Mouse (Mus musculus): ENCODE data around the gene 1700028J19Rik. TPM values are rescaled to one million over a fixed set of nuclear protein-coding genes. Genes with fewer than 3 reads are reported as not detected.

Gene 1700028J19Rik
- polyA plus RNA-seq, 1 experiment: 2.2 TPM

GRCm38 (mm10) chr7:44276461-44277249 lies 30.2 kb upstream of the 1700028J19Rik start:
- TF ChIP-seq CTCF (IDR thresholded peaks at IDR 0.05; ENCODE audit: borderline replicate concordance, insufficient read depth, low read depth, low read length): no peak
- no peak for TF ChIP-seq POLR2A (IDR thresholded peaks at IDR 0.05; ENCODE audit: borderline replicate concordance, insufficient read depth, low read length)
- no peak for DNase-seq
- Histone ChIP-seq H3K4me3 (replicated peaks; ENCODE audit: insufficient read depth, low read depth, low read length) (no peak overlapping the region), H3K27me3 (ENCODE audit: control insufficient read depth, insufficient read depth, low read length) (no peaks in the 10 kb centered on the region), H3K4me1 (ENCODE audit: control insufficient read depth, insufficient read depth, low read length) (no peaks in the 10 kb centered on the region), H3K27ac (ENCODE audit: insufficient read depth, low read length) (no peak overlapping the region)
- WGBS: 71% methylated on average over 10 of the region's 10 CpGs

GRCm38 (mm10) chr7:44275546-44275945 lies 29.1 kb upstream of the 1700028J19Rik start:
- H3K4me3 ChIP-seq (replicated peaks; ENCODE audit: insufficient read depth, low read depth, low read length): no peak overlapping the region
- DNase-seq: no peak
- H3K27ac ChIP-seq (ENCODE audit: insufficient read depth, low read length): no peak overlapping the region
- H3K4me1 ChIP-seq (ENCODE audit: control insufficient read depth, insufficient read depth, low read length): no peaks in the 10 kb centered on the region
- WGBS: 71% methylated on average over 3 of the region's 3 CpGs
- peak; percentile 8; the same call in 1 of the 2 replicates for TF ChIP-seq CTCF (IDR thresholded peaks at IDR 0.05; ENCODE audit: borderline replicate concordance, insufficient read depth, low read depth, low read length)
- TF ChIP-seq POLR2A (IDR thresholded peaks at IDR 0.05; ENCODE audit: borderline replicate concordance, insufficient read depth, low read length): no peak
- H3K27me3 ChIP-seq (ENCODE audit: control insufficient read depth, insufficient read depth, low read length): no peaks in the 10 kb centered on the region

GRCm38 (mm10) chr7:44274096-44274495 lies 27.6 kb upstream of the 1700028J19Rik start:
- Histone ChIP-seq H3K27ac (ENCODE audit: insufficient read depth, low read length) (no peak overlapping the region), H3K4me3 (replicated peaks; ENCODE audit: insufficient read depth, low read depth, low read length) (no peak overlapping the region), H3K27me3 (ENCODE audit: control insufficient read depth, insufficient read depth, low read length) (no peaks in the 10 kb centered on the region), H3K4me1 (ENCODE audit: control insufficient read depth, insufficient read depth, low read length) (no peaks in the 10 kb centered on the region)
- DNase-seq: no peak
- TF ChIP-seq CTCF (IDR thresholded peaks at IDR 0.05; ENCODE audit: borderline replicate concordance, insufficient read depth, low read depth, low read length): no peak
- no peak for TF ChIP-seq POLR2A (IDR thresholded peaks at IDR 0.05; ENCODE audit: borderline replicate concordance, insufficient read depth, low read length)
- 67% methylated on average over 11 of the region's 11 CpGs for WGBS

- Histone ChIP-seq H3K27me3 (ENCODE audit: control insufficient read depth, insufficient read depth, low read length) (no peaks in the 10 kb centered on the region), H3K4me1 (ENCODE audit: control insufficient read depth, insufficient read depth, low read length) (no peaks in the 10 kb centered on the region), H3K4me3 (replicated peaks; ENCODE audit: insufficient read depth, low read depth, low read length) (no peak overlapping the region), H3K27ac (ENCODE audit: insufficient read depth, low read length) (no peak overlapping the region)
- WGBS: 55% methylated on average over 7 of the region's 7 CpGs
- no peak for DNase-seq
- TF ChIP-seq CTCF (IDR thresholded peaks at IDR 0.05; ENCODE audit: borderline replicate concordance, insufficient read depth, low read depth, low read length): no peak
Measured at GRCm38 (mm10) chr7:44273446-44273845, 27.0 kb upstream of the 1700028J19Rik start.

GRCm38 (mm10) chr7:44272546-44272945 lies 26.1 kb upstream of the 1700028J19Rik start:
- DNase-seq: no peak
- no peak overlapping the region for H3K4me3 ChIP-seq (replicated peaks; ENCODE audit: insufficient read depth, low read depth, low read length)
- no peak overlapping the region for H3K27ac ChIP-seq (ENCODE audit: insufficient read depth, low read length)
- no peaks in the 10 kb centered on the region for H3K4me1 ChIP-seq (ENCODE audit: control insufficient read depth, insufficient read depth, low read length)
- TF ChIP-seq POLR2A (IDR thresholded peaks at IDR 0.05; ENCODE audit: borderline replicate concordance, insufficient read depth, low read length) (no peak), CTCF (IDR thresholded peaks at IDR 0.05; ENCODE audit: borderline replicate concordance, insufficient read depth, low read depth, low read length) (no peak)
- H3K27me3 ChIP-seq (ENCODE audit: control insufficient read depth, insufficient read depth, low read length): no peaks in the 10 kb centered on the region
- 89% methylated on average over 7 of the region's 7 CpGs for WGBS

GRCm38 (mm10) chr7:44271309-44271708 lies 24.8 kb upstream of the 1700028J19Rik start:
- DNase-seq: no peak
- no peaks in the 10 kb centered on the region for H3K4me1 ChIP-seq (ENCODE audit: control insufficient read depth, insufficient read depth, low read length)
- H3K27me3 ChIP-seq (ENCODE audit: control insufficient read depth, insufficient read depth, low read length): no peaks in the 10 kb centered on the region
- TF ChIP-seq CTCF (IDR thresholded peaks at IDR 0.05; ENCODE audit: borderline replicate concordance, insufficient read depth, low read depth, low read length) (no peak), POLR2A (IDR thresholded peaks at IDR 0.05; ENCODE audit: borderline replicate concordance, insufficient read depth, low read length) (no peak)
- WGBS: 66% methylated on average over 2 of the region's 2 CpGs
- no peak overlapping the region for H3K27ac ChIP-seq (ENCODE audit: insufficient read depth, low read length)
- H3K4me3 ChIP-seq (replicated peaks; ENCODE audit: insufficient read depth, low read depth, low read length): no peak overlapping the region

GRCm38 (mm10) chr7:44269397-44269796 lies 22.9 kb upstream of the 1700028J19Rik start:
- no peak for TF ChIP-seq POLR2A (IDR thresholded peaks at IDR 0.05; ENCODE audit: borderline replicate concordance, insufficient read depth, low read length)
- TF ChIP-seq CTCF (IDR thresholded peaks at IDR 0.05; ENCODE audit: borderline replicate concordance, insufficient read depth, low read depth, low read length): no peak
- H3K4me1 ChIP-seq (ENCODE audit: control insufficient read depth, insufficient read depth, low read length): no peaks in the 10 kb centered on the region
- H3K27me3 ChIP-seq (ENCODE audit: control insufficient read depth, insufficient read depth, low read length): no peaks in the 10 kb centered on the region
- WGBS: 98% methylated on average over 2 of the region's 2 CpGs
- no peak overlapping the region for H3K4me3 ChIP-seq (replicated peaks; ENCODE audit: insufficient read depth, low read depth, low read length)
- no peak overlapping the region for H3K27ac ChIP-seq (ENCODE audit: insufficient read depth, low read length)
- no peak for DNase-seq

- H3K4me1 ChIP-seq (ENCODE audit: control insufficient read depth, insufficient read depth, low read length): no peaks in the 10 kb centered on the region
- no peaks in the 10 kb centered on the region for H3K27me3 ChIP-seq (ENCODE audit: control insufficient read depth, insufficient read depth, low read length)
- 81% methylated on average over 11 of the region's 11 CpGs for WGBS
- no peak for DNase-seq
- H3K27ac ChIP-seq (ENCODE audit: insufficient read depth, low read length): no peak overlapping the region
- TF ChIP-seq POLR2A (IDR thresholded peaks at IDR 0.05; ENCODE audit: borderline replicate concordance, insufficient read depth, low read length) (no peak), CTCF (IDR thresholded peaks at IDR 0.05; ENCODE audit: borderline replicate concordance, insufficient read depth, low read depth, low read length) (no peak)
- H3K4me3 ChIP-seq (replicated peaks; ENCODE audit: insufficient read depth, low read depth, low read length): no peak overlapping the region
Measured at GRCm38 (mm10) chr7:44268117-44268516, 21.6 kb upstream of the 1700028J19Rik start.

Measured in cerebellum, adult 2 months (tissue).